Mouse (Mus musculus) myocyte (in vitro differentiated cells): ENCODE measurements around the gene Acly. TPM values are rescaled to one million over a fixed set of nuclear protein-coding genes. Genes with fewer than 3 reads are reported as not detected.

Source experiments
- H3K27me3 ChIP-seq: one replicate; pipeline ENCODE4 v1.6.1; 2011; ENCODE audit not compliant: control insufficient read depth, insufficient read depth, insufficient read length
- H3K36me3 ChIP-seq: one replicate; pipeline ENCODE4 v1.6.1; 2011; ENCODE audit not compliant: control insufficient read depth, insufficient read depth
- H3K4me2 ChIP-seq: one replicate; pipeline ENCODE4 v1.6.1; 2011; ENCODE audit warnings: low read depth, control low read depth
- H3K4me3 ChIP-seq: one replicate; pipeline ENCODE4 v1.5.1; 2011; ENCODE audit warnings: mild to moderate bottlenecking, control low read depth, moderate library complexity
- H3K79me2 ChIP-seq: one replicate; pipeline ENCODE4 v1.6.1; 2011; ENCODE audit not compliant: control insufficient read depth, insufficient read depth
- H3ac ChIP-seq: one replicate; pipeline ENCODE4 v1.6.1; 2011; ENCODE audit not compliant: control insufficient read depth, insufficient read length
- CEBPB ChIP-seq: IDR thresholded peaks from 2 replicates; pipeline ENCODE4 v1.6.1; 2011; ENCODE audit warnings: mild to moderate bottlenecking, moderate library complexity; ENCODE audit not compliant: poor library complexity, insufficient read depth, severe bottlenecking
- E2F4 ChIP-seq: IDR thresholded peaks from one replicate; pipeline ENCODE4 v1.6.1; 2011; ENCODE audit warnings: mild to moderate bottlenecking, control low read depth, moderate library complexity; ENCODE audit not compliant: insufficient read depth
- MAX ChIP-seq: IDR thresholded peaks from one replicate; pipeline ENCODE4 v1.6.1; 2011; ENCODE audit warnings: low read depth, mild to moderate bottlenecking, control low read depth
- MYOD1 ChIP-seq, 3 experiments: IDR thresholded peaks; one replicate each; pipeline ENCODE4 v1.6.1; 2011; ENCODE audit warnings: control low read depth in 2 of 3, low read depth in 2 of 3, mild to moderate bottlenecking in 2 of 3, moderate library complexity in 1 of 3; ENCODE audit not compliant: insufficient read length in 2 of 3, control insufficient read depth in 1 of 3
- MYOG ChIP-seq, 3 experiments: IDR thresholded peaks; one replicate each; pipeline ENCODE4 v1.6.1; 2011; ENCODE audit warnings: control low read depth in 2 of 3, low read depth in 2 of 3, mild to moderate bottlenecking in 2 of 3; ENCODE audit not compliant: insufficient read length in 2 of 3, control insufficient read depth in 1 of 3, insufficient read depth in 1 of 3
- POLR2A ChIP-seq: IDR thresholded peaks from one replicate; pipeline ENCODE4 v1.6.1; 2011; ENCODE audit warnings: low read depth, mild to moderate bottlenecking, control low read depth, moderate library complexity; ENCODE audit not compliant: insufficient read length
- POLR2AphosphoS2 ChIP-seq: IDR thresholded peaks from one replicate; pipeline ENCODE4 v1.6.1; 2011; ENCODE audit warnings: low read depth, control low read depth; ENCODE audit not compliant: insufficient read length
- REST ChIP-seq: IDR thresholded peaks from one replicate; pipeline ENCODE4 v1.6.1; 2011; ENCODE audit warnings: mild to moderate bottlenecking, control low read depth, moderate library complexity; ENCODE audit not compliant: insufficient read depth, insufficient read length
- SRF ChIP-seq: IDR thresholded peaks from one replicate; pipeline ENCODE4 v1.6.1; 2011; ENCODE audit warnings: low read depth; ENCODE audit not compliant: control insufficient read depth, insufficient read length
- TCF12 ChIP-seq: IDR thresholded peaks from one replicate; pipeline ENCODE4 v1.6.1; 2011; ENCODE audit warnings: mild to moderate bottlenecking, control low read depth; ENCODE audit not compliant: poor library complexity, insufficient read depth, severe bottlenecking
- TCF3 ChIP-seq: IDR thresholded peaks from one replicate; pipeline ENCODE4 v1.6.1; 2011; ENCODE audit warnings: low read depth, control low read depth; ENCODE audit not compliant: insufficient read length
- USF1 ChIP-seq: IDR thresholded peaks from one replicate; pipeline ENCODE4 v1.6.1; 2011; ENCODE audit warnings: low read depth, mild to moderate bottlenecking, control low read depth, moderate library complexity
- polyA plus RNA-seq: library from polyadenylated mRNA; unstranded; fragments of >200 nt; fragmentation: generic; extraction: Trizol; gene quantifications from one replicate; pipeline ENCODE4 v1.2.1, GENCODE M21; 2012; ENCODE audit warnings: missing spikeins

Gene Acly
- polyA plus RNA-seq, 1 experiment, result 95.5 TPM

- H3K4me3 ChIP-seq, result no peak overlapping the region
- H3K27me3 ChIP-seq, result no peaks in the 10 kb centered on the region
Observed at GRCm38 (mm10) chr11:100484461-100484860, 43.3 kb downstream of the Acly start.

DNA sequence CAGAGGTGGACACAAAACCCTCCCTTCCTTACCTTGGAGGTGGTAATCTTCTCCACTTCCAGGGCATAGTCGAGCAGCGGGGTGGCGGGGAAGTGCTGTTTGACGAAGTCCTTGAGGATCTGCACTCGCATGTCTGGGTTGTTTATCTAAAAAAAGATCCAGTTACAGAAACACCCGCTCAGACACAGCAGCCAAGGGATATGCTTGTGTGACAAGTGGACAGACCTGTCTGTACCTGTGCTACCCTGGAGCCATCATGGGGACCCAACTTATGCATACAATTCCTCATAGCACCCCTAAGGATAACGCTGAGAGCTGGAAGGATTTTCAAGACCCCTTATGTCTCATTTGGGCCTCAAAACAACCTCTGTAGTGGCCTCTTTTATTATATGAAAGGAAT, 48.6 kb downstream of the Acly start:
- Histone ChIP-seq H3K4me3 (no peak overlapping the region), H3K4me2 (no peak overlapping the region), H3K36me3 (peaks cover 65% of the 10 kb centered on the region), H3K27me3 (no peaks in the 10 kb centered on the region), H3ac (no peak overlapping the region), H3K79me2 (no peaks in the 10 kb centered on the region)
- TF ChIP-seq REST, result no peak
- TF ChIP-seq POLR2AphosphoS2, result no peak
- no peak for TF ChIP-seq TCF3
- TF ChIP-seq MYOG (IDR thresholded peaks at IDR 0.05; ENCODE audit: control insufficient read depth in 1 of 3, insufficient read depth in 1 of 3, insufficient read length in 2 of 3, low read depth in 2 of 3), result no peak
- no peak for TF ChIP-seq POLR2A
- TF ChIP-seq MYOD1 (IDR thresholded peaks at IDR 0.05; ENCODE audit: control insufficient read depth in 1 of 3, insufficient read length in 2 of 3, low read depth in 2 of 3), result no peak
- TF ChIP-seq USF1, result no peak
- TF ChIP-seq SRF, result no peak

More at GRCm38 (mm10) chr11:100484461-100484860, 43.3 kb downstream of the Acly start:
- H3K36me3 ChIP-seq, result peaks cover 83% of the 10 kb centered on the region
- no peak overlapping the region for H3ac ChIP-seq
- H3K4me2 ChIP-seq, result no peak overlapping the region
- no peak for TF ChIP-seq CEBPB
- no peak for TF ChIP-seq USF1
- TF ChIP-seq POLR2A, result no peak
- no peak for TF ChIP-seq POLR2AphosphoS2
- TF ChIP-seq SRF, result no peak
- no peak for TF ChIP-seq REST
- no peak for TF ChIP-seq TCF12
- TF ChIP-seq MYOD1 (IDR thresholded peaks at IDR 0.05; ENCODE audit: control insufficient read depth in 1 of 3, insufficient read length in 2 of 3, low read depth in 2 of 3), result no peak
- TF ChIP-seq MYOG (IDR thresholded peaks at IDR 0.05; ENCODE audit: control insufficient read depth in 1 of 3, insufficient read depth in 1 of 3, insufficient read length in 2 of 3, low read depth in 2 of 3), result no peak
- TF ChIP-seq E2F4, result no peak
- no peak for TF ChIP-seq MAX
- TF ChIP-seq TCF3, result no peak
- H3K79me2 ChIP-seq, result no peaks in the 10 kb centered on the region

DNA sequence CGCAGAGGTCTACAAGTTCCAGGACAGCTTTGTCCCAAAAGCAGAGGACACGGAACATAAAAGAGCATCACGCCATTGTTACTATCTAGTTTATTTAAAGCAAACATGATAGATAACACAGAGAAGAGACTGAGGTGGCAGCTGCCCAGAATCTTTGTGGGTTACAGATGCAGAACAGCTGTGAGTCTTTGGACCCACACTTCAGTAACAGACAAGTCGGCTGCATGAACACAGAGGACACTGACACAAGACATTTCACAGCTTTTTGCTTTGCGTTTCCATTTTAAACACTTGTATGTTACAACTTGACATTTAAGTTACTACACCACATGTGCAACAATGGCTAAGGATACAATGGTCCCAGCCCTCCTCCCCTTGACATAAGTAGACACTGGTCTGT, 51.5 kb downstream of the Acly start:
- Histone ChIP-seq H3K36me3 (peaks cover 42% of the 10 kb centered on the region), H3K4me3 (no peak overlapping the region), H3K79me2 (peaks cover 9% of the 10 kb centered on the region), H3ac (no peak overlapping the region), H3K4me2 (no peak overlapping the region), H3K27me3 (no peaks in the 10 kb centered on the region)
- no peak for TF ChIP-seq USF1
- TF ChIP-seq MYOG (IDR thresholded peaks at IDR 0.05; ENCODE audit: control insufficient read depth in 1 of 3, insufficient read depth in 1 of 3, insufficient read length in 2 of 3, low read depth in 2 of 3), result no peak
- no peak for TF ChIP-seq POLR2A
- TF ChIP-seq E2F4, result no peak
- TF ChIP-seq CEBPB, result no peak
- no peak for TF ChIP-seq POLR2AphosphoS2
- TF ChIP-seq TCF12, result no peak
- TF ChIP-seq MAX, result no peak
- TF ChIP-seq TCF3, result no peak
- TF ChIP-seq SRF, result no peak
- no peak for TF ChIP-seq REST
- no peak for TF ChIP-seq MYOD1 (IDR thresholded peaks at IDR 0.05; ENCODE audit: control insufficient read depth in 1 of 3, insufficient read length in 2 of 3, low read depth in 2 of 3)

DNA sequence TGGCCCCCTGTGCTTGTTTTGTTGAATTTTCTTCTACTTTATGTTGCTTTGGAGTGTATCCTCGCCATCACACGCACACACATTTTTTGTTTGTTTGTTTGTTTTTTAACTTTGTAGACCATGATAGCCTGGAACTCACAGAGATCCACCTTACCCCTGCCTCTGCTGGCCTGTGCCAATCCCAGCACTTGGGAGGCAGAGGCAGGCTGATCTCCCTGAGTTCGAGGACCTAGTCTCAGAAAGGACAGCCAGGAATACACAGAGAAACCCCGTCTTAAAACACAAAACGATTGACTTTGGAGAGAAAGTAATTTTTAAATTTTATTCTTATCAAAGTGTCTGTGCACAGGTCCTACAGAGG, 54.9 kb downstream of the Acly start:
- Histone ChIP-seq H3K36me3 (peaks cover 12% of the 10 kb centered on the region), H3ac (peak overlapping the region; percentile 51), H3K4me3 (peak overlapping the region; percentile 76), H3K4me2 (peak overlapping the region; percentile 58), H3K27me3 (no peaks in the 10 kb centered on the region), H3K79me2 (peaks cover 43% of the 10 kb centered on the region)
- no peak for TF ChIP-seq TCF12
- TF ChIP-seq REST, result no peak
- TF ChIP-seq MYOD1 (IDR thresholded peaks at IDR 0.05; ENCODE audit: control insufficient read depth in 1 of 3, insufficient read length in 2 of 3, low read depth in 2 of 3), result no peak

DNA sequence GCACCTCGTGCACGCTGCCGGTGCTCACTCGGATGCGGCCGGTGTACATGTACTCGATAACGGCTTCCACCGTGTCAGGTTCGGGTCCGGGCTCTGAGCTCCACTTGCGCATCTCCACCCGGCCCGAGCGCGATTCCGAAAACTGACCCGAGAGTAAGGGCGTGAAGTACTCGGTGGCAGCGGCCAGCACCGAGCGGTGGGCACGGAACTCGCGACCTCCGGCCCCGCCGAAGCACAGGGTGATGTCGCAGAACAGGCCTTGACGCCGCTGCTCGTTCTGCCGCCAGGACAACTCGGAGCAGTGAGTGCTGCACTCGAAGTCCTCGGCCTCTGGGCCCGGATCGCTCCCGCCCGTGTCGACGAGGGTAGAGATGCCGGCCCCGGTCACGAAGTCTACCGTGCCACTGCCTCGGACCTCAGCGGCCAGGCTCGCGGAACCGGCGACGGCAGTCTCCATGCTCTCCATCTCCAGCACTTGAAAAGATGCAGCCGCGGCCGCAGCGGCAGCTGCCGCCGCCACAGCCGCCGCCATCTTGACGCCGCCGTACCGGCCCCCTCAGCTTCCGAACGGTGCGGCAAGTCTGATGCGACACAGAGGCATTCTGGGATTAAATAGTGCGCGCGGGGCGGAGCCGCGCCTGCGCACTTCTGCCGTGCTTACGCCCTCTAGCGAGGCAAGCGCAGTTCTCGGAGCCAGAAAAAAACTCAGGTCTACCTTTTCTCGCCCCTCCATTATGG, 55.4 kb downstream of the Acly start, which contains the start of gene Klhl11:
Klhl11 (minus strand) TSS at position 545 of the 738 bp plus-strand sequence.
- peaks cover 9% of the 10 kb centered on the region for H3K36me3 ChIP-seq
- H3K4me3 ChIP-seq, result peak within 1 kb of the TSS; percentile 76
- H3K4me2 ChIP-seq, result peak within 1 kb of the TSS; percentile 91
- H3K79me2 ChIP-seq, result peaks cover 49% of the 10 kb centered on the region
- H3K27me3 ChIP-seq, result no peaks in the 10 kb centered on the region
- peak within 1 kb of the TSS; percentile 51 for H3ac ChIP-seq
- TF ChIP-seq REST (no peak), POLR2AphosphoS2 (peak; percentile 89), MAX (no peak), MYOD1 (IDR thresholded peaks at IDR 0.05; ENCODE audit: control insufficient read depth in 1 of 3, insufficient read length in 2 of 3, low read depth in 2 of 3) (peak in 1 of 3 experiments; percentile 11), POLR2A (peak; percentile 94), USF1 (no peak), TCF3 (no peak), MYOG (IDR thresholded peaks at IDR 0.05; ENCODE audit: control insufficient read depth in 1 of 3, insufficient read depth in 1 of 3, insufficient read length in 2 of 3, low read depth in 2 of 3) (peak in 1 of 3 experiments; percentile 26), SRF (no peak), TCF12 (no peak), E2F4 (peak; percentile 76), CEBPB (no peak)
